Mouse (Mus musculus) layer of hippocampus, adult 9-11 months (tissue): ENCODE measurements at regions not wholly inside any gene's neighbourhood (a gene's known extent, or its start where the extent isn't known, plus 50 kb on each side); places are given as distances from the start of the nearest gene placed in this dataset.

Experiments
- DNase-seq: peaks from one replicate; pipeline ENCODE4 v3.0.0; 2022

DNA sequence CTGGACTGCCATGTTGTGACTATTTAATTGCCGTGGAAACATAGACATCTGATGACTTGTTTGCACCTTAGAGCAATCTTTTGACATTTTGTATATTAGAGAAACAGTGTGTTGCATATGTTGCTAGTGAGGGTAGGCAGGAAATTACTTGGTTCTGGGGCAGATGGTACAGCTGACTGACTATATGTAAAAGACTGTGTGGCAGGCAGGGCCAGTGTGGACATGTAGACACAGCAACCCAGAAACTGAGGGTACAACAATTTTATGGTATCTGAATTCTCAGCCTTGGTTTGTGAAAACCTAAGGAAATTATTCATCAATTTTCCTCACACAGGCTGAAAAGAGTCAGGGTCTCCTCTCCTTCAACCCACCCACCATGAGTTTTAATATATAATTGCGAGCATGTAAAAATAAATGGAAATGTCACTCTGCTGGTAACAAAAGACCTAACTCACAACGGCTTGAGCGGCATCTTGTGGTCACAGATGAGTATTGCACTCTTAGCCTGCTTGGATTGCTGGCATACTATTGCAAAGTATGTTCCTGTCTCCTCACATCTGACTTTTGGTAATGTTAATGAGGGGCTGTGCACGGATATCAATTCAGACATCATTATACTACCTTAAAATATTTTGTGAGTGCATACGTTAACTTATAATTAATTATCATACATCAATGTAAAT lies 329.8 kb downstream of the Psat1 start:
- peak; percentile 35 for DNase-seq

DNA sequence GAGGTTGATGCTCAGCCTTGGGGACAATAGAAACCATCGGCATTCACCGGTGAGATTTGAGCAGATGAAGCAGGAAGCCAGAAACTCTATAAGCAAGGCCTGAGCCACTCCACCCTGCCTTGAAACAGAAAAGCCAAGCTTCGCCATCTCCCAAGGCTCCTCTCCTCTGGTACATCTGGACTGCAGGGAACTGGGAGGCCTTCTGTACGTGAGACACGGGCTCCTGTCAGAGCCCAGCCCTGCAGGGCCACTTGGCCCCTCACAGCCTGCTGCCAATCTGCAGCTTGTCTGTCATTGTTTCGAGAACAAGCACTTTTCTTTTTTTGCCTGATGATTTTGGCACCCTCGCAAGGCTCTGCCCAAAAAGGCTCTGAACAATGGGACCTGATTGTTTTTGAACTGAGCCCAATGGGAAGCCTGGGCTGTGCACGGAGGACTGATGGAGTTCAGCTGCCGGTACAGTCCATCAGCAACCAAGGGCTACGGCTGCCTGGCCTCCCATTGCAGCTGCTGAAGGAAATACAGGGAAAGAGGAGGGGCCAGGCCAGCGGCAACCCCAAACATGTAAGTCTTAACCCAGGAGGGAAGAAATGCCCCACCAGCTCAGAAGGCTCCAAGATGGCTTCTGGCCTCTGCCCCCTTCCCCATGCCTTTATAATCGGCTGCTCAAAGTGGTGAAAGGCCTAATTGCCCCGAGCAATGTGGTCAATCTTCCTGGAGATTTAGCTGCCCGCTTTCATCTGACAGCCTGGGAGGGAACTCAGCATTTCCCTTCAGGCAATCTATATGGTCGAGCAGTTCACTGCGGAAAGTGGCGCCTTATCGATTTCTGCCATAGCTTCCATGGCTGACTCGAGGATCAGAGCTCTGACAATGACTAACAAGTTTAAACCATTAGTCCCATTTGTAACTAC lies 332.2 kb downstream of the Psat1 start:
- peak; percentile 41 for DNase-seq

DNA sequence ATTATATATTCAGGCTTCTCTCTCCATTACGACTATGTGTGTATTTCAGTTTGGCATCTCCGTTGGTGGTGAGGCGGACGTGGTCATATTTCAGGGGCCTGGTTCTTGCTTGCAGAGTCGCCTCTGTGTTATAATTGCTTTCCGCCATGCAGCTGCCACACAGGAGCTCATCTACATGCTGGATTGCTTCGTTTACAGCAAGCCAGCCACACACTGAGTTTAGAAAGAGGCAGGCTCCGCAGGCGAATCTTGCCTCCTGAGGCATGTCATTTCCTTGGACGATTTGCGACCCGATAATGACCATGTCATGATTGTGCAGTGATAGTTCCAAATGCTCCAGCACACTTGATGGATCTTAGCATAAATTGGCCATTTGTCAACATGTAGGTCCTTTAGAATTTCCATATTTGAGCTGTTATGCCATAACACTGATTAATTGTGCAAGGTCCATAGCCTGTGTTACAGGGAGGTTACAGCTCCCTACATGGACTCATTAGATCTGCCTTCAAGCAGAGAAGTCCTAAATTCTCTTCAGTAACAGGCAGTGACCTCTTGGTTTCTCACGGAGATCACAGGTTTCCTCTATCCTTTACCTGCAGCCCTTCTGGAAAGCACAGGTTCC lies 335.9 kb downstream of the Psat1 start:
- no peak for DNase-seq

DNA sequence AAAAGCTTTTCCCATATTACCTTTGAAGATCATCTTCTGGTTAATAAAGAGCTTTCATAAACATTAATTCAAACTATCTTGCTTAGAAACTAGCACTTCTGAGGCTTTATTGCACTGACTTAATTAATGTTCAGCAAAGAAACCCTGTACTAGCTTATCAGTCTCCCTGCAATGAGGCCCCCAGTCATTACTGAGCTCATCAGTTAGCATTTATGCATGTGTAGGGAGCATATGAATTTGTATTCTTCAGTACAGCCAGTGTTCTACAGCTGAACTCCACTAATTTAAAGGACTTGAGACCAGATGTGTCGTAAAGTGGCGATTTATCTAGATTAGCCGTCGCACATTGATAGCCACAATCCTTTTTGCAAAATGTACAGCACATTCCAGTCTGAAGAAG lies 340.7 kb downstream of the Psat1 start:
- no peak for DNase-seq

DNA sequence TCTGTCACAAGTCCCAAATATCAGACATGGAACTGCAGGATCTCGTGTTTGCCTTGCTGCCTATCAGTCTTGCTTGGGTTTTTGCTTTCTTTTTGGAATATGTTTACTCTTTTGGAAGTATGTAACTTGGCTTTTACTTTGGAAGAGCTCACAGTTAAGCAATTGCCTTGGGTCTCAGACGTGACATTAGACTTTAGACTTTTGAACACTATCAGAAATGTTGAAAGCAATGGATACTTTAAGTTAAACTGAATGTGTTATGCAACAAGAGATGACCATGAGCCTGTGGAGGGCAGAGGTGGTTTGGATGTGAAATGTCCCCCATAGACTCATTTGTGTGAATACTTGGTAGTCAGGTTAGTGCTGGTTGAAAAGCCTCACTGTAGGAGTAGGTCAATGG lies 354.3 kb downstream of the Psat1 start:
- no peak for DNase-seq

DNA sequence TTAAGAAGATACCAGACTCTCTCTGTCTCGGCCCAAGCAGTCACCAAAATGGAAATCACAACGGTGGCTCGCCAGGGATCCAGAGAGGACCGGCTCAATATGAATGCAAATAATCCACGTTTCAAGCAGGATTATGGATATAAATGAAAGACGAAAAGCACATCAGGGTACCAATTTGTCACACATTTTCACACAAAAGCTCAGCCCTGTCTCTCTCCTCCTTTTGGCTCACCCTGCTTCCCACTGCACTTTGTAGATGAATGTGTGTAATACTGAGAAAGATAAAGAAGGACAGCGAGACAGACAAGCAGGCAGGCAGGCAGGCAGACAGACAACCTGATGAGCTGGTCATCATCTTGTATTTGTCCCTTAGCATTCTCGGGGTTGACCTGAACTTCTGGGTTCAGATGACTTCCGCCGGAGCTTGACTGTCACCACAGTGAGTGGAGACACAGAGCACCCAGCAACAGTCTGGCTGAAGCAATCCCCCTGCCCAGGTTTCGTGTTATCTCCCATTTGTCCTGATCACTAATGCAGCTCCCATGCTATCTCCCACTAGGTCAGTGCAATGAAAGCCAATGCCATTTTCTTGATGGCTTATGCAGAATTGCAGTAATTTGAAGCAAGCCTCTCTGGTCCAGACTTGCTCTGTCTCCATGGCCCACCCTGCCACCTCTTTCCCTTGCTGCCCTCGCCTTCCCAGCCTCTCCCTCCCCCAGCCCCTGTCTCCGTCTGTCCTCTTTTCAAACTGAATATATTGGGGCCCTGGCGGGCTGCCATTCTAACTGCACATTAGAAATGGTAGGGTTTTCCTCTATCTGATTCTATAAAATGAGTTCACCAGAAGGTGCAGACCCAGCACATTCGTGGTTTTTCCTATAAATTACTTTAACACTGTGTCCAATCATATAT lies 363.1 kb downstream of the Psat1 start:
- DNase-seq, result no peak

DNA sequence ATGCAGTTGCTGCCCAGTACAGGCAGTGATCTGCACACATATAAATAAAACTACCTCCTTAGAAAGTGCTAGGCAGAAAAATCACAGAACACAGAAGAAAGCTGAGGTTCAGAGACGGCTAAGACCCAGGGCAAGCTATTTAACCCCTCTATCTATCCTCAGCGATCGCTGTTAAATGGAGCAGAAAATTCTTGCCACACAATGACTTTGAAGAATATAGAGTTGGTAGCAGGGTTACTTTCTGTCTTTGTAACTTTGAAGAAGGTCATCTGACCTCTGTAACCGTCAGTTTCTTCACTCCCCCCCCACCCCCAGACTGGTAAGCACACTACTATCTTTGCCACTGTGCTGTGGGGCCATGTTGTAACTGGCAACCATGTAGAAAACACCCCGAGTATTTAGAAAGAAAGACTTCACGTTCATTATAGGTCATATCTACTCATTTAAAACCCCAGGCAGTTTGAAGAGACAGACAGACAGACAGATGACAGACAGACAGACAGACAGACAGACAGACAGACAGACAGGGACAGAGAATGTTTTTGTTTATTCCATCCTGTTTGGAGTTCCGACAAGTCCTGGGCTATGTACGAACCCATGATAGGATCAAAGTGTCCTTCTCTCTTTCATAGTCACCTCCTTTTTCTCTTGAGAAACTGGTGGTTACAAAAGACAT lies 363.9 kb downstream of the Psat1 start:
- DNase-seq, result no peak

DNA sequence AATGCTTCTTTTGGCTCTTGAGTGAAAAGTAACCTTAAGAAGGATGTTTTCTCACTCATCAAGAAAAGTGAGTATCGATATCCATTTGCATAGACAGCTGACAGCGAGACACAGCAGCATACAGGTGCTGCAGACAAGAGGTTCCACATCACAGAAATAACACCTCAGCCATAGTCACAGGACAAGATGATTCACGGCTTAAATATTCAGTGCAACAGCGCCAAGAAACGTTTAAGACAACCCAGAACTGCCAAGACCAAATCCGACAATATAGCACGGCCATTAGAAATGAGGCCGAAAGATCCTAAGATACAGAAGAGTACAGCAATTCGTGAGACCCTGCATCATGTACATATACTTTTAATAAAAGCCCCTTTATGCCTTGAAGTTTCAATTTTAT lies 375.9 kb downstream of the Psat1 start:
- no peak for DNase-seq

DNA sequence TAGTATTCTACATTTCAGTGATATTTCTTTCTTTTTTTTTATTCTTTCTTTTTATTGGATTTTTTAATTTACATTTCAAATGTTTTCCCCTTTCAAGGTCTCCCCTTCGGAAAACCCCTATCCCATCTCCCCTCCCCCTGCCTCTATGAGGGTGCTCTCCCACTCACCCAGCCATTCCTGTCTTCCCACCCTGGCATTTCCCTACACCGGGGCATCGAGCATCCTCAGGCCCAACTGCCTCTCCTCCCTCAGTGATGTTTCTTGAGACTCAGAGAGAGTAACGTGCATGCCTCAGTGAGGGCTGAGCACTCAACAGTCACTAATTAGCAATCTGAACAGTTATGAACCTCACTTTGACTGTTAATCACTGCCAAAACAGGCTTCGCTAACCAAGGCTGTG lies 385.6 kb downstream of the Psat1 start:
- no peak for DNase-seq

DNA sequence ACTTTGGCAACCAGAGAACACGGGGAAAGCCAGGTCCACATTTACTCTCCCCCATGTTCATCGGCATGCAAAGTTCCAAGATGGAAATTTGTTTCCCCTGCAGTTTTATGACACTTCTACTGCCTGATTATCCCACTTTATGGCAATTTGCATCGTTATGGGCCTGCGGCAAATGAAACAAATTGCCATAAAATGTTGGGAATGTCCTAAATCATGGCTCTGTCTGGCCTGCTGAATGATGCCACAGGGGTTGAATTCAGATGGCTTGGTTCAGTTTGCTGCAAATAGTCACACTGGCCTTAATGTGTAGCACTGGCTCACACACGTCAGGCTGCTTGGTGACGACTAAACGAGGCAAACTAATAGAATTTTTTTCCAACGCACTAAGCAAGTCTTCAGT lies 393.2 kb downstream of the Psat1 start:
- no peak for DNase-seq

DNA sequence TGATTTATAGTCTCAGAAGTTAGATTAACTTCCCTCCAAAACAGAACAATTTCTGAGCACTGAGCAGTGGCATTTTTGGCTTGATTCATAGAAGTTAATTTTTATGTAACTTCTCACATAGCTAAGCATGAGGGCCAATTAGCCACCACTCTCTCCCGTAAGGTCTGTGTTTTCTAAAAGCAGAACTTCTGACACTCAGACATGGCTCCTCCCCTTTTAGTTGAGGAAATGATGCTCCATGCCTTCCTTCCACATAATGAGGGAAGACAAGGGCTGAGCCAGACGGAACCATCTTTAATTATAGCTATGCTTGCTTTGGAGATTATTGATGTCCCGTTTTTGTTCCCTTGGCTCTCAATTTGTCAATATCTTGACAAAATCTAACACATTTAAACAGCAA lies 429.3 kb downstream of the Psat1 start:
- no peak for DNase-seq

DNA sequence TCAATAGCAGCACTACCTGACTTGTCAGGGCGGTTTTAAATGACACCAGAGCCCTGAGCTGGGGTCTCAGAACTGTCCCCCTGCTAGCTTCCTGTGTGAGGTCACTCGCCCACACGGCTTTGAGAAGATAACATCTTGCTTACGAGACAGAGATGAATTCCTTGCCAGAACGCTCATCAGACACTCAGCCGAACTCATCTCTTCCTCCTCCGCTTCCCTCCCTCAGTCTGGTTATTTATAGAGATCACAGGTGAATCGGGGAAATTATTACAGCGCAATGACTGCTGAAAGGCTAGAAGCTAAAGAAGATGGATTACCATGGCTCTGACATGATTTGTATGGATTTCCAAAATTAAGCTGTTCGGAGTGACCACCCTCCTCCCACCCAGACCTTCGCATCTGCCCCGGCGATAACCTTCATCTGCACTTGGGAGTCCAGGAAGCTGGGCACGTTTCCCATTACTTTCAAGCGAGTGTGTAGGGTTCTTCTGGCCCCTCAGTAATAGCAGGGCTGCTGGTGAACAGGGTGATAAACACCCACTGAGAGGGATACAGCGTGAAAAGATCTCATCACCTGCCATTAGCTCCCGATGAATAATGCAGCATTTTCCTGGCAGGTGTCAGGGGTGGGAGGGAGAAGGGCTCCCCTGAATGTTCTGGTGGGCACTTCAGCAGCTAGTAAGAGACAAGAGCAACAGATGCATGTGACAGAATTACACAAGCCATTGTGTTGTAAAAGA lies 430.4 kb downstream of the Psat1 start:
- DNase-seq, result peak; percentile 9

DNA sequence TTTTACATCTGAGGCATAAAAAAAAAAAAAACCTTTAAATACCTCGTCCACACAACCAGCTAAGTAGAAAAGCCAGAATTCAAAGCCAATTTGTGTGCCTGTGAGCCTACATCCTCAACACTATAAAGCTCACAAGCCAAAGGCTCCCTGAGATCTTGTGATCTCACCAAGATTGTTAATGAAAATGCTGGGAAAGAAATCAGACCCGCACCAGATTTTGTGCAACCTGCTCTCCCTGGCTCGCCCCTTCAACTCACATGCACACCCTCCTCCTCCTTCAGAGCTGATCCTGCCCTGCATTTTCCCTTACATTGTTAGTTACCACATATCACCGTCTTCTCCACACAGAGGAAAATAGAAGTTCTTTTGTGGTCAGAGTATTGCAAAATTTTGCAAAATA lies 433.9 kb downstream of the Psat1 start:
- peak; percentile 10 for DNase-seq

DNA sequence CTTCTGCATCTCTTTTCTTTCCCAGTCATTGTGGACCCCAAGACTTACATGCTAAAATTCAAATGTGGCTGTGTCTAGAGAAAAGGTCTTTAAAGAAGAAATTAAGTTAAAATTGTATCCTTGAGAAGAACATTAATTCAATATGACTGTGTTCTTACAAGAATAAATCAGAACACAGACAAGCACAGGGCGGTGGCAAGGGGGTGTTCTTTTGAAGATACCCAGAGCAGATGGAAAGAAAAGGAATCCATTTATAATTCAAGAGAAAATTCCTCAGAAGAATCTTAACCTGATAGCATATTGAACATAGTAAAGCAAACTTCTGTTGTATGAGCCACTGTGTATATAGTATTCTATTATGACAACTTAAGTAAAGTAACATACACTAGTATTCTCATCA lies 436.7 kb downstream of the Psat1 start:
- DNase-seq, result peak; percentile 11

DNA sequence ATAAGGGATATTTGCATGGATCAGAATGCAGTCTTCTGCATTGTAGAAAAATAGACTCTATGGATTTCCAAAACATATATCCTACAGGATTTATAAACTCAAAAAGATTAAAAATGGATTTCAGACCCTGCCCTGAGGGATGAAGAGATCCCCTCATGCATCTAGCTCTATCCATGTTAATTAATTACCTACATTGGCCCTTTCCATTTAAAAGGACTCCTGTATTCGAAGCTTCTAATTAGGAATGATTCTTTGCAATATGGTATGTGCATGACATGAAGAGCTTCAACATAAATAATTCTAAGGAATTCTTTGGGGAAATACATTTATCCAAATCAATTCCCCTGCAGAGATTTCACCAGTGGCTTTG lies 444.2 kb downstream of the Psat1 start:
- no peak for DNase-seq

DNA sequence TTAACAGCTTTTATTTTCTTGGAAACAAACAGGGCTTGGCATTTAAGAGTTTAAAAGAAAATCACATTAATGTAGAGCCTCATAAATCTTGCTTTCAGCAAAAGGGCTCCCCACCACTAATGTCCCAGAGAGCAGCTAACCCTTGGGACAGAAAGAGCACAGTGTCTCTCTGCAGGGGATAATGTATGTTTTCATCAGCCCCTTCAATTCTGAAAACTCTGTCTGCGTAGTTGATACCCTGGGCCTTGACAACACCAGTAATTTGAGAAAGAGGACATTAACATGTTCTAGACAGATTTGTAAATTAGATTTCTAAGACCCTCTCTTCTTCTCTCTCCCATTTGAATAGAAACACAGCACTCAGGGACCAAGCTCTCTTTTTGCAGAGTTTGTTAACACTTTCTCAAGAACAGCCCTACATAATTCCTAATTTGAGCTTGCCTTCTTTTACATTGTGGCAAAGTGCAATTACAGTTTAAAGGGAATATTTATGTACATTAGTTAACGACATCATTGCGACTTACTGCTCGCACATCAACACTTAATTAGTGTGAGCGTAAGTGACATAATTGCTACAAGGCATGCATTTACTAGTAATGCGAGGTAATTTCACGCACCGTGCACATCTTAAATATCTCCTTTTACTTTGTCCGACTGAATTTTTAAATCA lies 444.7 kb downstream of the Psat1 start:
- DNase-seq, result no peak

DNA sequence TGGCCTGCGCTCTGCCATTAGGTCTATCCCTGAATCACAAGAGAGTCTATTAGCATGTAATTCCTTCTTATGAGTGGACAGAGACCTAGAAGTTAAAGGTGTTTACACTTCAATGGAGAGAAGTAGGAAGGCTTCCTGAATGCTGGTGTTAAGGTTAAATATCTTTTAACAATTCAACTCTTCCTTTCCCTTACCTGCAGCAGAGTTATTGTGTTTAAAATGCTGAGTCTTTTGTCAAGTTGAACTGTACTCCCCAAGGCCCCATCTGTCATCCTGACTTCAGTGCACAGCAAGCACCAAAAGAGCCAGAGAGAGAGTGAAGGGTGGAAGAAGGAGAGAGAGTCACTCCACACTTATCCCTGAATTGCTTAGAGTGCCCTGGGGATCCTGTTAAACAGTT lies 451.6 kb downstream of the Psat1 start:
- DNase-seq, result no peak

DNA sequence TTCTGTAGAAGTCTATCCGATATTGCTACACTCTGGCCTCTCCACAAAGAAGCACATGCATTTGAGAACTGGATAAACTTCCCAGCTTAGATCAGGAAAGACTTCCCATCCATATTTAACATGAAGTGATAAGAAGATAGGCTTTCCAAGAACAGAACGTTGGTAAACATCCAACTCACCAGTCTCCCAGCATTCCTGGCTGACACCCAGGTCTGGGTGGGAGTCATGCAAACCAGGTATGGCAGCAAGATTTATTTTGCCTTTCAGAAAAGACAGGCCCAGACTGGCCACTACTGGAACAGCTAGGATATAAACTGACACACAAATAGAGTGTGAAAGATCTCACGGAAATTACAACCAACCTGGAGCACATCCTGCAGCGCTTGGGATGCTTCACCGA lies 459.6 kb downstream of the Psat1 start:
- DNase-seq, result no peak

DNA sequence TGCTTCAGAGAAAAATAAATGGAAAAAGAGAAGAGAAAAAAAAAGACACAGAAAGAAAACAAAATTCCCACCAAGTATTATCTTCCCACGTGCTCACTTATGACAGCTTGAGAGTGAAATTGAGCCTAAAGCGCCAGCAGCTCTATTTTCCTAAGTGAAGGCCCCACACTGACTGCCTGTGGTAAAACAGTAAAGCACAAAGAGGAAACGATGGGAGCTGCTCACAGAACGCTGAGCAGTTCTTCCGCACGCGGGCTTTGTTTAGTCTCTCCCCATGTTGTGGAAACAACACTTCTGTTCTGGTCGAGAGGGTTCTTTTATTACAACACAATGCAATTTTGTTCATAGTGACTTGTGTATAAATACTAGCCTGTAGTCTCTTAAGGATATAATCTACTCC lies 465.5 kb downstream of the Psat1 start:
- no peak for DNase-seq

DNA sequence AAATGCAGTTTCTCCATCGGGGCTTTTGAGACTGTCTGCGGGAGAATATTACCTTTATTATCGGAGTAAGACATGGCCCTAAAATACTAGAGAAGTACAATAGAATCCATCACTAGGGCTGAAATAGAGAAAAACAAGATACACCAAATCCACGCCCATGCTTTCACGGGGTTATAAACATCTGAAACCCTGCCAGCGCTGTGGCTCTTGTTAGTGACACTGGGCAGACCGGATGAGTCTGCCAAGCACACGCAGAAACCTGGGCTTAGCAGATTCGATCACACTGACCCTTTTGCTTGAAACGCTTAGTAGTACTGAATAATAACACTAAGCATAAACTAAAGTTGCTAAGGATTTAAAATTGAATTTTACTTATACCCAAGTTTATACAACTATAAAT lies 477.6 kb downstream of the Psat1 start:
- DNase-seq, result no peak

DNA sequence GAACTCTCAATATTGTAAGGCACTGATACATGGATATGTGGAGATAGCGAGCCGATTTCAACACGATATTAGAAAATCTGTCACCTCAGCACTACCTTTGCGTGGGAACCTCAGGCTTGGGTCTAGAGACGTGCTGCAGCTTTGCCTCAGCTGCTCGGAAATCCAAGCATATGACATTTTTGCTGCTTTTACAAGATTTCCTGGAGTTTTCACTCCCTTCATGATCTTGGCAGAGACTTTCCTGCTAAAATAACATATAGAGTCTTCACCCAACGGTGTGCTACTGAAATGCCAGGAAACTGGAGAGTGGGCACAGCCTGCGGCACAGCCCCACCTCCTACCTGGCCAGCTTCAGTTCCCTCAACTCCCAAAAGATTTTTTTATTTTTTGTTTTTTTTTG lies 480.4 kb downstream of the Psat1 start:
- no peak for DNase-seq
